Mouse (Mus musculus) adipose tissue, adult 10 weeks (tissue): Measurements from ENCODE around the gene Cyth2. TPM values are rescaled to one million over a fixed set of nuclear protein-coding genes. Genes with fewer than 3 reads are reported as not detected.

ENCODE experiments used
- polyA plus RNA-seq: library from polyadenylated mRNA; stranded (reverse); fragments of 350-450 nt; fragmentation: Illumina TruSeq; extraction: RNeasy Lipid Tissue Mini Kit (QIAGEN cat#74804); gene quantifications from one replicate; pipeline ENCODE4 v1.2.3, GENCODE M21; 2014; ENCODE audit warnings: low read depth, low replicate concordance

Cyth2 gene
- 73.8 TPM for polyA plus RNA-seq

DNA sequence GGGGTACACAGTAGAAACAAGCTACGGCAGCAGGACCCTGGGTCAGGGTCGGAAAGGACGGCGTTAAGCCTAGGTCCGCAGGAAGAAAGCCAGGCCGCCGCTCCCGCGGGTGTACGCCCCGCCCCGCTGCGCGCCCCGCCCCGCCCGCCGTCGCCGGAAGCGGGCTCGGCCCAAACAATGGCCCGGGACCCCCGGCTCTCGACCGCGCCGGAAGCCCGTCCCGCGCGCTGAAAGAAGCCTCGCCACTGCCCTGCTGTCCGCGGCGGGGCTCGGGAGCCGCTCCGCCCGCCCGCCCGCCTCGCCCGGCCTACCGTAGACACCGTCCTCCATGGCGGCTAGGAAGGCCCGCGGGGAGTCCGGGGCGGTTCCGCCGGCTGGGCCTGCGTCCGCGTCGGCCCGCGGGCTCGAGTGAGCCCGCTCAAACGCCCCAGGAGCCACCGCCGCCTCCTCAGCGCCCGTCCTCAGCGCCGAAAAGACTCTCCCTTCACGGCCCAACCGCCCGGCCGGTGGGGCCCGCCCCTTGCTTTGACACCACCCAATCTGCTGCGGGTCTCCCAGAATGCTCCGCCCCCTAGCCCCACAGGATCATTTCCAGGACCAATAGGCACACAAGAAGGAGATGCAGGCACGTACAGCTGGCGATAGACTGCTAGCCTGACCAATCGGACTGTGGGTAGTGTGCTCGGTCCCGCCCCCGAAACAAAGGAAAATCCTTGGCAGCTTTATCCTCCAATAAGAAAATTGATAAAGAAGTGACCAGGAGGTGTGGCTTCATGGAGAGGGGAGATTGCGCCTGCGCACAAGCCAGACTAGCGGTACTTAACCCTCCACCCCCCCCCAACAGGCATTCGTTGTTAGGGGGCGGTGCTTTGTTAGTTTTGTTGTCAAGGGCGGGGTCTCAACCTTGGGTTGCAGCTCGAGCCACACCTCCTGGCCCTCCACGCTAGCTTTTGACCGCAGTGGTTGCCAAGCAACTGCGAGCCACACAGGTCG is at the start of gene Cyth2:
TSS of gene Cyth2 (minus strand) at position 795 of the 993 bp plus-strand sequence.

DNA sequence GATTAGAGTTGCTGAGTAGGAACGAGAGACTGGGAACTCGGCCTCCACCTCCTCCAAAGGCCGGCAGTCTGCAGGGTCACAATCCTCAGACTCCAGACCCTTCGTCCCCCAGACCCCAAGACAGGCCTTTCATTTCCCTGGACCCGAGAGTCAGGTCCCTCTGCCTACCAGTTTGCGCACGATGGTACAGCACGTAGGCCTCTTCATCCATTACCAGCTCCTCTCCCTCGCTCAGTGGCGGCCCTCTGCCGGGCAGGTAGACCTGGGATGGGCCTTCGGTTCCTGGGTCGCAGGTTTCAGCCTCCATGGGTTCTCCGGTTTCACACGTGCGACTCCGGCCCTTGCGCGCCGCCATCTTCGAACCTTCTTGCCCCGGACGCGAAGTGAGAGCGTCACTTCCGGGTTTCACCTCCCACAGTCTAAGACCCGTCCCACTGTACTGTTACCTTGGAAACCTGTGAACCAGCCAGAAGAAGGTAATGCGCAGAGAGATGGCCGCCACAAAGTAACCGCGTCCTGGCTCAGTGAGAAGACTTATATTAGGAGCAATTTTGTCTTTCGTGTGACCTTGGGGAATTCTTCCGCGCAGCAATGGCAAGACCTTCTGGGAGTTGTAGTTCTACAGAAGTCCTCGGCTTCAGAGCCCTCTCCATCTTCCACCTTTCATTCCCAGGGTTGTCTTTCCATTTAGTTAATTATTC is 16.2 kb upstream of the Cyth2 start, which contains the start of gene Grwd1:
TSS of gene Grwd1 (minus strand) at position 518 of the 701 bp plus-strand sequence.

DNA sequence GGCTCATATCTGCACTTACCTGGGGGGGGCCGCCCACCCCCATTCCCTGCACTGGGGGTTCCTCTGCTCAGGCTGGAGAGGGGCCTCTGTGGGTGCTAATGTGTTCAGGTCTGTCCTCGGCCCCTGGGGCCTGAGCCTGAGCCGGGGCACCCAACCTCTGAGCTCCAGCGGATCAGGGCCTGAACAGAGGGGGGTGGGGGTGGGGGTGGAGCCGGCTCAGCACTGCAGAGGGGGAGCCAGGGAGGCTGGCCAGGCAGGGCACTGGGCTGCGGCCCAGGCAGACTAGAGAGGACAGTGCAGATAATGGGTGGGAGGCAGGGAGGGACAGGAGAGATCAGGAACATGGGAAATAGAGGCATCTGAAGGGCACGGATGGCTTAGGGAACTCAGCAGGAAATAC is 10.2 kb upstream of the Cyth2 start, which contains the start of gene Kcnj14:
TSS of gene Kcnj14 (minus strand) at position 185 of the 400 bp plus-strand sequence.

DNA sequence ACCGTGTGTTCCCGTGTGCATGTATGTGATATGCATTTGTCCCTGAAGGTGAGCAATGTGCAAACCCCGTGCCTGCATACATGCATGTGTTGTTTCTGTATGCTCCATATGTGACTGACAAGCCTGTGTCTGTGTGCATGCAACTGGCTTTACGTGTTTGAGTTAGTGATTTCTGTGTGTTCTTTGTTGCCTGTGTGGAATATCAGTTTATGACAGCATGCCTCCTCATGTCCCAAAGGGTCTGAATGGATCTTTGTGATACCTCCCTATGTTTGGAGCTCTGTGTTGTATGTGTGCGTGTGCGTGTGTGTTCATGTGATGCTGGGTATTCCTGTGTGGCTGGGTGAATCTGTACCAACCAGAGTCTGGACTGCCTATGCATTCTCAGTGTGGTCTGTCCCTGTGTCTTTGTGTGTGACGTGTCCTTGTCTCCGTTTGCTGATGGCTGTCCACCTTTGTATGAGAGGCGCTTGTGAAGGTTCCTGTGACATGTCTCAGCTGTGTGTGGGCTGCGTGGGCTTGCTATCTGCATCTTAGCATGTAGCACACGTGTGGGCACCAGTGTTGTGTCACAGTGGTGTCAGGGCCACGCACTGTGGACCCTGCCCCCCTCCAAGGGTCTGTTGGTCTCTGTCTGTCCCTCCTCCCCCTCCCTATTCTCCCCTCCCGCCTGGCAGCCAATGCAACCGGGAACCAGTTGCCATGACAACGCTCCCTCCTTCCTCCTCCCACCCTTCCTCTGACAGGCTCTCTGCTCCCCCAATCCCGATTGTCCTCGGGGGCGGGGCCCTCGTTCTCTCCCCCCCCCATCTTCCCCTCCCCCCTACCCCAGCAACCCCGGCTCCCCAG is 29.6 kb downstream of the Cyth2 start, which contains the start of gene Sult2b1:
TSS of gene Sult2b1 (minus strand) at position 146 of the 849 bp plus-strand sequence.

DNA sequence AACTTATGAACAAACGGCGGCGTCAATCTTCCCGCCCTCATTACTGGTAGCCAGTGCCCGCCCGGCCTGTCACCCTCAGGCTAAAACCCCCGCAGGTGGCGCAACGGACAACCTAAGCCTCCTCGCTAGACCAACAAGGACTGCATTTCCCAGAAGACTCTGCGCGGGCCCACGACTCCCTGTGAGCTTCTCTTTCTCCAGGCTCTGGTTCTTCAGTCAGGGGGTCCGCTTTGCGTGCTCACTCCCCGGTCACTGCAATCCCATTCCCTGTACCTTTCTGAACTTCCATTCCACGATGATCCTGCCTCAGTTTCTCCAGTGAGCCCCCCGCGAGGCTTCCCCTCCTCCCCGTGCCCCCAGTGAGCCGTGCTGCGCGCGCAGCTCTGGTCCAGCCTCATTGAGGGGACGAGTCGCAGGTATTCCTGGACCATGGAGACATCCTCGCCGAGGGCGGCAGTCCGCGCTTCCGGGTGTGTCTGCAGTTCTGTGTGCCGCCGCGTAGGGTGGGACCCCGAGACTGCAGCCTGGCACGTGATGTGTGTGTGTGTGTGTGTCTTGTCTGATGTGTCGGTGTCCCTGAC is 30.8 kb downstream of the Cyth2 start, which contains the start of gene Lmtk3:
TSS of gene Lmtk3 (plus strand) at position 228 of the 581 bp plus-strand sequence.

Other genes with a start within 250 kb of the Cyth2 start
- 110 TPM for gene Bcat2, start 244.4 kb downstream of the Cyth2 start, polyA plus RNA-seq
- 0.58 TPM for gene Fgf21, start 199.1 kb downstream of the Cyth2 start, polyA plus RNA-seq
- 14.4 TPM for gene Fut1, start 197.3 kb downstream of the Cyth2 start, polyA plus RNA-seq
- gene Izumo1, start 192.8 kb downstream of the Cyth2 start, polyA plus RNA-seq = 1.6 TPM
- gene Rasip1, start 187.1 kb downstream of the Cyth2 start, polyA plus RNA-seq = 11.0 TPM
- gene Mamstr, start 174.6 kb downstream of the Cyth2 start, polyA plus RNA-seq = 4.0 TPM
- 2.3 TPM for gene Fut2, start 148.2 kb downstream of the Cyth2 start, polyA plus RNA-seq
- 0.78 TPM for gene Ntn5, start 130.6 kb downstream of the Cyth2 start, polyA plus RNA-seq
- 1.8 TPM for gene Sec1, start 120.2 kb downstream of the Cyth2 start, polyA plus RNA-seq
- gene Car11, start 114.7 kb downstream of the Cyth2 start, polyA plus RNA-seq = 5.3 TPM
- 19.7 TPM for gene Dbp, start 109.5 kb downstream of the Cyth2 start, polyA plus RNA-seq
- gene Rpl18, start 99.1 kb downstream of the Cyth2 start, polyA plus RNA-seq = 966 TPM
- 31.4 TPM for gene Sphk2, start 96.6 kb downstream of the Cyth2 start, polyA plus RNA-seq
- 3.7 TPM for gene Fam83e, start 93.4 kb downstream of the Cyth2 start, polyA plus RNA-seq
- 2.2 TPM for gene Spaca4, start 88.8 kb downstream of the Cyth2 start, polyA plus RNA-seq
- 0.96 TPM for gene Lmtk3, start 30.8 kb downstream of the Cyth2 start, polyA plus RNA-seq
- 22.0 TPM for gene Sult2b1, start 29.9 kb downstream of the Cyth2 start, polyA plus RNA-seq
- gene Kcnj14, start 10.2 kb upstream of the Cyth2 start, polyA plus RNA-seq = 0.74 TPM
- gene Grwd1, start 16.4 kb upstream of the Cyth2 start, polyA plus RNA-seq = 11.0 TPM
- gene Kdelr1, start 58.2 kb upstream of the Cyth2 start, polyA plus RNA-seq = 162 TPM
- 1.2 TPM for gene Grin2d, start 63.8 kb upstream of the Cyth2 start, polyA plus RNA-seq
- 7.2 TPM for gene Syngr4, start 82.1 kb upstream of the Cyth2 start, polyA plus RNA-seq
- gene Tmem143, start 82.4 kb upstream of the Cyth2 start, polyA plus RNA-seq = 31.6 TPM
- 65.2 TPM for gene Emp3, start 106.8 kb upstream of the Cyth2 start, polyA plus RNA-seq
- gene Ccdc114, start 109.5 kb upstream of the Cyth2 start, polyA plus RNA-seq = 8.4 TPM
- gene Abcc6, start 215.7 kb upstream of the Cyth2 start, polyA plus RNA-seq = 0.09 TPM
- gene Nomo1, start 219.1 kb upstream of the Cyth2 start, polyA plus RNA-seq = 44.8 TPM